ENCODE assay signal across 18 mouse cellular contexts in the genomic region with DNA sequence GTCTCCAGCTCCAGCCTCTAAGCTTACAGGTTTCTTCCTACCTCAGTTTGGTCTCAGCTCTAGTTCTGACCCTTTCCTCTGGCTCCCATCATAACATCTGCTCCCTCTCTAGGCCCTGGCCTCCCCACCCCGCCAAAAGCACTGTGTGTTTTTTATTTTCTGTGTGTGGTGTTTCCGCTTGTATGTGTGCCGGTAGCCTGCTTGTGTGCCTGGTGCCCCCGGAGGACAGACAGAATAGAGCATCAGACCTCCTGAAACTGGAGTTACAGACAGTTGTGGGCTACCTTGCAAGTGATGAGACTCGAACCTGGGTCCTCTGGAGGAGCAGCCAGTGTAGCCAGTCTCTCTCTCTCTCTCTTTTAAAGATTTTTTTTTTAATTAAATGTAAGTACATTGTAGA. TPM values are rescaled to one million over a fixed set of nuclear protein-coding genes. Genes with fewer than 3 reads are reported as not detected.
DNase-seq lines count a peak whose midpoint lies in the region; ATAC-seq and TF ChIP-seq lines count a peak whose summit lies in the region.
"Had no signal": no experiment of that assay in that cellular context is flagged by ENCODE, and none has a peak within 500 bp of the region (broad histone marks: within the 10 kb centered on the region; RNA-seq: fewer than 3 reads in every experiment).

No protein-coding gene starts in this region.

- DNase-seq in liver, embryonic 13.5 days = no peak
- DNase-seq in liver, embryonic 11.5 days (ENCODE audit: low spot score) = no peak
- DNase-seq in CD8-positive naive resting alpha-beta T cell, adult 2 months (ENCODE audit: low read depth in 2 of 2, low spot score in 2 of 2) = peak; percentile 34 to 44
- DNase-seq in MEL (ENCODE audit: low read depth, low spot score) = peak; percentile 51
- no peak for DNase-seq in liver, postnatal 0 days
- DNase-seq in embryo, embryonic 11 days = no peak
- DNase-seq in left cerebral cortex, adult 9 months (ENCODE audit: low spot score in 2 of 2) = no peak
- DNase-seq: adrenal gland, adult 2 months; cerebellum, postnatal 25 days; gastrocnemius, postnatal 25 days; layer of hippocampus, postnatal 36 days; lung, postnatal 36 days; right cerebral cortex, adult 18-20 months had no signal

- no peak for TF ChIP-seq RAD21 in MEL (IDR thresholded peaks at IDR 0.05; ENCODE audit: low read depth, low read length)

- no peak overlapping the region for H3K4me2 ChIP-seq in liver, embryonic 13.5 days
- H3K4me2 ChIP-seq in liver, embryonic 11.5 days = no peak overlapping the region
- H3K4me2 ChIP-seq in liver, postnatal 0 days (ENCODE audit: low read depth, low read length) = peak overlapping the region; percentile 20
- H3K4me2 ChIP-seq: heart, embryonic 12.5 days; midbrain, embryonic 13.5 days; neural tube, embryonic 15.5 days had no signal

- no peak overlapping the region for H3K9ac ChIP-seq in liver, embryonic 13.5 days
- H3K9ac ChIP-seq in liver, embryonic 11.5 days (ENCODE audit: low read depth, low read length) = no peak overlapping the region
- 0 out of 2 replicates have a peak overlapping the region, but pooled peaks have one; percentile 44 for H3K9ac ChIP-seq in MEL (ENCODE audit: control insufficient read depth, low read depth, low read length, poor library complexity, severe bottlenecking)
- no peak overlapping the region for H3K9ac ChIP-seq in liver, postnatal 0 days (replicated peaks)
- H3K9ac ChIP-seq: heart, embryonic 12.5 days; midbrain, embryonic 13.5 days; neural tube, embryonic 15.5 days had no signal

- no peaks in the 10 kb centered on the region for H3K9me3 ChIP-seq in liver, embryonic 13.5 days (replicated peaks)
- H3K9me3 ChIP-seq in liver, embryonic 11.5 days (ENCODE audit: control insufficient read depth, low read length) = no peaks in the 10 kb centered on the region
- no peaks in the 10 kb centered on the region for H3K9me3 ChIP-seq in MEL (replicated peaks; ENCODE audit: insufficient read depth, low read length)
- H3K9me3 ChIP-seq in liver, postnatal 0 days (ENCODE audit: low read length) = no peaks in the 10 kb centered on the region
- H3K9me3 ChIP-seq: heart, embryonic 12.5 days; midbrain, embryonic 13.5 days; neural tube, embryonic 15.5 days had no signal

- H3K27me3 ChIP-seq in liver, embryonic 13.5 days = peaks cover 24% of the 10 kb centered on the region
- peaks cover 9% of the 10 kb centered on the region for H3K27me3 ChIP-seq in liver, embryonic 11.5 days (replicated peaks; ENCODE audit: control insufficient read depth, insufficient read depth, low read length)
- no peaks in the 10 kb centered on the region for H3K27me3 ChIP-seq in MEL (ENCODE audit: control insufficient read depth in 1 of 2, insufficient read depth in 2 of 2, low read length in 2 of 2)
- H3K27me3 ChIP-seq in liver, postnatal 0 days (ENCODE audit: insufficient read depth, low read length) = peaks cover 6% of the 10 kb centered on the region

- peak overlapping the region; percentile 32; the same call in 1 of the 2 replicates for H3K27ac ChIP-seq in liver, embryonic 13.5 days
- no peak overlapping the region; the same call in 1 of the 2 replicates for H3K27ac ChIP-seq in liver, embryonic 11.5 days (ENCODE audit: low read depth, low read length)
- H3K27ac ChIP-seq in MEL (ENCODE audit: control insufficient read depth, low read depth, low read length) = peak overlapping the region; percentile 76
- peak overlapping the region; percentile 73 for H3K27ac ChIP-seq in liver, postnatal 0 days (ENCODE audit: low read depth)
- H3K27ac ChIP-seq: midbrain, embryonic 13.5 days; neural tube, embryonic 15.5 days had no signal

- no peaks in the 10 kb centered on the region for H3K36me3 ChIP-seq in liver, embryonic 13.5 days
- H3K36me3 ChIP-seq in liver, embryonic 11.5 days (ENCODE audit: control insufficient read depth, insufficient read depth, low read length) = no peaks in the 10 kb centered on the region
- H3K36me3 ChIP-seq in MEL (ENCODE audit: control insufficient read depth in 1 of 2, insufficient read depth in 2 of 2, low read length in 2 of 2) = peaks cover 0 to 31% of the 10 kb centered on the region in 2 experiments; a peak in 2 of 4 replicates
- H3K36me3 ChIP-seq in liver, postnatal 0 days (replicated peaks; ENCODE audit: insufficient read depth, low read length) = no peaks in the 10 kb centered on the region
- H3K36me3 ChIP-seq: heart, embryonic 12.5 days; midbrain, embryonic 13.5 days; neural tube, embryonic 15.5 days had no signal

- peaks cover 37% of the 10 kb centered on the region for H3K4me1 ChIP-seq in liver, embryonic 13.5 days (replicated peaks)
- peaks cover 19% of the 10 kb centered on the region for H3K4me1 ChIP-seq in liver, embryonic 11.5 days (replicated peaks; ENCODE audit: control insufficient read depth, insufficient read depth, low read length)
- H3K4me1 ChIP-seq in MEL (ENCODE audit: control insufficient read depth in 1 of 2, insufficient read depth in 2 of 2, low read length in 2 of 2) = peaks cover 7 to 43% of the 10 kb centered on the region in 2 experiments
- H3K4me1 ChIP-seq in liver, postnatal 0 days (ENCODE audit: insufficient read depth) = peaks cover 24% of the 10 kb centered on the region
- H3K4me1 ChIP-seq: midbrain, embryonic 13.5 days had no signal

- H3K4me3 ChIP-seq in liver, embryonic 13.5 days (replicated peaks) = no peak overlapping the region
- H3K4me3 ChIP-seq in liver, embryonic 11.5 days (ENCODE audit: low read depth, low read length) = no peak overlapping the region
- no peak overlapping the region for H3K4me3 ChIP-seq in MEL (ENCODE audit: control insufficient read depth in 1 of 2, insufficient read depth in 1 of 2, low read depth in 2 of 2, low read length in 2 of 2)
- 0 out of 2 replicates have a peak overlapping the region, but pooled peaks have one; percentile 12 for H3K4me3 ChIP-seq in liver, postnatal 0 days (ENCODE audit: low read depth, low read length)
- H3K4me3 ChIP-seq: heart, embryonic 12.5 days; midbrain, embryonic 13.5 days; neural tube, embryonic 15.5 days had no signal

- no peaks in the 10 kb centered on the region for H3K79me2 ChIP-seq in MEL (ENCODE audit: control insufficient read depth, insufficient read depth, low read length, poor library complexity)

- peak in 2 of 3 experiments; percentile 8 to 22; a peak in 2 of 6 replicates for TF ChIP-seq CTCF in MEL (IDR thresholded peaks at IDR 0.05 in 2 of 3, conservative IDR thresholded peaks at IDR 0.05 in 1 of 3; ENCODE audit: control insufficient read depth in 1 of 3, insufficient read depth in 1 of 3, low read depth in 2 of 3, low read length in 3 of 3, poor library complexity in 1 of 3, severe bottlenecking in 1 of 3)
- TF ChIP-seq CTCF in liver, postnatal 0 days (IDR thresholded peaks at IDR 0.05; ENCODE audit: low read depth) = peak; percentile 15

- no peak for ATAC-seq in liver, embryonic 13.5 days (ENCODE audit: low read depth)
- ATAC-seq in liver, embryonic 11.5 days (replicated peaks; ENCODE audit: low FRiP score) = no peak
- peak; percentile 37; the same call in 1 of the 2 replicates for ATAC-seq in liver, postnatal 0 days
- ATAC-seq: forebrain, embryonic 14.5 days; midbrain, embryonic 13.5 days had no signal

- no peak for TF ChIP-seq POLR2A in MEL (IDR thresholded peaks at IDR 0.05; ENCODE audit: control insufficient read depth in 1 of 2, insufficient read depth in 1 of 2, low read depth in 1 of 2, low read length in 2 of 2, poor library complexity in 1 of 2)

- no peak for TF ChIP-seq EP300 in MEL (IDR thresholded peaks at IDR 0.05; ENCODE audit: low read depth in 1 of 2, low read length in 2 of 2)
- TF ChIP-seq EP300 in liver, postnatal 0 days (IDR thresholded peaks at IDR 0.05; ENCODE audit: low read depth) = no peak

- whole genome bisulfite sequencing in liver, embryonic 13.5 days (ENCODE audit: insufficient replicate concordance) = 52% methylated on average over 5 of the region's 5 CpGs
- 70% methylated on average over 5 of the region's 5 CpGs for WGBS in liver, embryonic 11.5 days
- 46% methylated on average over 5 of the region's 5 CpGs for WGBS in liver, postnatal 0 days (ENCODE audit: insufficient replicate concordance)

RNA-seq across cellular contexts. Expression of gene Ggt1, which starts 4.9 kb away (rescaled TPM):
- polyA plus RNA-seq in liver, embryonic 13.5 days (2015; fragmentation: Nextera tagmentation; extraction: Ambion mirVana) = 4.7 and 5.4 TPM in 2 replicates
- 4.2 and 4.9 TPM in 2 replicates for polyA plus RNA-seq in liver, embryonic 11.5 days (2014; fragmentation: Nextera tagmentation; extraction: Ambion mirVana)
- 0.46 and 1.4 TPM in 2 replicates for total RNA-seq in MEL (2012; rRNA removed)
- 1 to 10 TPM in 1 of 2 experiments, not detected in 1; 3.2 TPM for polyA plus RNA-seq in MEL (2012; ENCODE audit: insufficient read depth in 1 of 2, insufficient read length in 2 of 2, low read depth in 1 of 2, low replicate concordance in 2 of 2, missing spikeins in 1 of 2)
- 27.4 and 28.6 TPM in 2 replicates for polyA plus RNA-seq in liver, postnatal 0 days (2015; fragmentation: Nextera tagmentation; extraction: Ambion mirVana)
- total RNA-seq: adrenal gland, adult 2 months had no signal

RNA-seq across cellular contexts. Expression of gene Lrrc75b, which starts 6.2 kb away (rescaled TPM):
- polyA plus RNA-seq in liver, embryonic 13.5 days (2015; fragmentation: Nextera tagmentation; extraction: Ambion mirVana) = 0.05 and 0.07 TPM in 2 replicates
- polyA plus RNA-seq in liver, embryonic 11.5 days (2014; fragmentation: Nextera tagmentation; extraction: Ambion mirVana) = 0.48 and 0.52 TPM in 2 replicates
- not detected in 2 replicates for total RNA-seq in MEL (2012; rRNA removed)
- not detected for polyA plus RNA-seq in MEL (2012; ENCODE audit: insufficient read depth in 1 of 2, insufficient read length in 2 of 2, low read depth in 1 of 2, low replicate concordance in 2 of 2, missing spikeins in 1 of 2)
- polyA plus RNA-seq in liver, postnatal 0 days (2015; fragmentation: Nextera tagmentation; extraction: Ambion mirVana) = 0.05 and 0.06 TPM in 2 replicates
- total RNA-seq: hematopoietic stem cell, adult 5-6 weeks had no signal

RNA-seq across cellular contexts. Expression of gene Ggt5, which starts 22.8 kb away (rescaled TPM):
- polyA plus RNA-seq in liver, embryonic 13.5 days (2015; fragmentation: Nextera tagmentation; extraction: Ambion mirVana) = 0.52 and 0.59 TPM in 2 replicates
- polyA plus RNA-seq in liver, embryonic 11.5 days (2014; fragmentation: Nextera tagmentation; extraction: Ambion mirVana) = 0.52 and 1.2 TPM in 2 replicates
- 0.03 TPM in 1 of 2 replicates, not detected in the other for total RNA-seq in MEL (2012; rRNA removed)
- under 1 TPM in 1 of 2 experiments, not detected in 1; 0.11 TPM for polyA plus RNA-seq in MEL (2012; ENCODE audit: insufficient read depth in 1 of 2, insufficient read length in 2 of 2, low read depth in 1 of 2, low replicate concordance in 2 of 2, missing spikeins in 1 of 2)
- 0.81 and 1.4 TPM in 2 replicates for polyA plus RNA-seq in liver, postnatal 0 days (2015; fragmentation: Nextera tagmentation; extraction: Ambion mirVana)

RNA-seq across cellular contexts. Expression of gene Gucd1, which starts 48.5 kb away (rescaled TPM):
- 48.7 and 50.4 TPM in 2 replicates for polyA plus RNA-seq in liver, embryonic 13.5 days (2015; fragmentation: Nextera tagmentation; extraction: Ambion mirVana)
- polyA plus RNA-seq in liver, embryonic 11.5 days (2014; fragmentation: Nextera tagmentation; extraction: Ambion mirVana) = 44.5 and 48.8 TPM in 2 replicates
- total RNA-seq in MEL (2012; rRNA removed) = 17.7 and 18.7 TPM in 2 replicates
- 10 to 100 TPM in 1 of 2 experiments, not detected in 1; 30.7 TPM for polyA plus RNA-seq in MEL (2012; ENCODE audit: insufficient read depth in 1 of 2, insufficient read length in 2 of 2, low read depth in 1 of 2, low replicate concordance in 2 of 2, missing spikeins in 1 of 2)
- polyA plus RNA-seq in liver, postnatal 0 days (2015; fragmentation: Nextera tagmentation; extraction: Ambion mirVana) = 45.2 and 45.6 TPM in 2 replicates

RNA-seq across cellular contexts. Expression of gene Snrpd3, which starts 49.0 kb away (rescaled TPM):
- 109 and 141 TPM in 2 replicates for polyA plus RNA-seq in liver, embryonic 13.5 days (2015; fragmentation: Nextera tagmentation; extraction: Ambion mirVana)
- polyA plus RNA-seq in liver, embryonic 11.5 days (2014; fragmentation: Nextera tagmentation; extraction: Ambion mirVana) = 272 and 328 TPM in 2 replicates
- 155 TPM in 2 replicates for total RNA-seq in MEL (2012; rRNA removed)
- polyA plus RNA-seq in MEL (2012; ENCODE audit: insufficient read depth in 1 of 2, insufficient read length in 2 of 2, low read depth in 1 of 2, low replicate concordance in 2 of 2, missing spikeins in 1 of 2) = 100 to 1,000 TPM in 1 of 2 experiments, not detected in 1; 643 TPM
- 51.9 and 58.8 TPM in 2 replicates for polyA plus RNA-seq in liver, postnatal 0 days (2015; fragmentation: Nextera tagmentation; extraction: Ambion mirVana)

Comparison
In these comparisons a context has a peak if more than half of its experiments do, and no peak if none do; other contexts are left out.
1. DNase-seq: peak in CD8-positive naive resting alpha-beta T cell, adult 2 months (2 of 2) and MEL (single experiment); none in liver, embryonic 13.5 days (single experiment), liver, embryonic 11.5 days (single experiment), liver, postnatal 0 days (single experiment), embryo, embryonic 11 days (single experiment) and left cerebral cortex, adult 9 months (0 of 2).